8 mouse cellular contexts compared by ENCODE assay signal in the genomic region with DNA sequence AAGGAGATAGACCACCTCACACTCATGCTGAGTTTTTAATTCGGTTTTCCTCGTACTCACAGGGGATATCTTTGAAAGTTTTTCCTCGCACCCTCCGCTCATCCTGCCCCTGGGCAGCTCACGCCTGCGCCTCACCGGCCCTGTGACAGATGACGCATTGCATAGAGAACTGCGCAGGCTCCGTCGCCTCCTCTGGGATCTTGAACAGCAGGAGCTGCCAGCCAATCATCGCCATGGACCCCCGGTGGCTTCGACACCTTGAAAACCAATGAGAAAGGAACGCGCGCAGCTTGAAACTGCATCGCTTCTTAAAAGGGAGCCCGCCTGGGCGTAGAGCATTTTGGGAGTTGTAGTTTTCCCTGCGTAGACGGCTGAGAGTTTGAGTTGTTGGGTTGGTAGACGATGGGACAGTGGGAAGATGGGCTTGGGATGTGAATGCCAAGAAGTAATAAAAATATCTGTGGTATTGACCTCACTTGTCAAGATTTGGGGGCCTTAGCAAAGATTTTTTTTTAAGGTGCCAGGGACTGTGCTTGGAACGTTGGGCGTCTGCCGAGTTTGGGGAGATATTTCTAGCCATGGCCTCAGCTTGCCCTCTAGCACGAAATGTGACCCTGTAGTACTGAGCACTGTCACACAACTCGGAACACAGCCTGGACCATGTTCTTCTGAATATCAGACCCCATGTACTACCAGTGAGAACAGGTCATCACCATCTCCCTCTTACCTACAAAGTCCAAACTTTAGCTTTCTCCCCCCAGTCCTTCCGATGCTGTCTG. TPM values are rescaled to one million over a fixed set of nuclear protein-coding genes. Genes with fewer than 3 reads are reported as not detected.
A peak's percentile ranks its signal among the peaks of the same experiment; 100 is the strongest.
DNase-seq lines count a peak whose midpoint lies in the region; ATAC-seq lines count a peak whose summit lies in the region.

No protein-coding gene starts in this region.

- ATAC-seq in embryonic facial prominence, embryonic 11.5 days (replicated peaks; ENCODE audit: insufficient number of reproducible peaks, low FRiP score, low TSS enrichment, low read depth): peak; percentile 84
- peak; percentile 87 for ATAC-seq in midbrain, embryonic 11.5 days (ENCODE audit: low FRiP score)
- peak; percentile 88 for ATAC-seq in stomach, embryonic 14.5 days (ENCODE audit: insufficient number of reproducible peaks, insufficient read depth, low FRiP score, low read depth)

- H3K9me3 ChIP-seq in embryonic facial prominence, embryonic 11.5 days (replicated peaks; ENCODE audit: control insufficient read depth, low read length): no peaks in the 10 kb centered on the region
- no peaks in the 10 kb centered on the region for H3K9me3 ChIP-seq in midbrain, embryonic 11.5 days (ENCODE audit: control insufficient read depth, low read length)
- H3K9me3 ChIP-seq in stomach, embryonic 14.5 days (ENCODE audit: control insufficient read depth, low read depth, low read length): no peaks in the 10 kb centered on the region; the same call in 1 of the 2 replicates

- 0 out of 2 replicates have a peak overlapping the region, but pooled peaks have one; percentile 1 for H3K4me3 ChIP-seq in embryonic facial prominence, embryonic 11.5 days (ENCODE audit: low read depth, low read length)
- peak overlapping the region; percentile 19 for H3K4me3 ChIP-seq in midbrain, embryonic 11.5 days (ENCODE audit: low read depth, low read length)
- H3K4me3 ChIP-seq in stomach, embryonic 14.5 days (ENCODE audit: low read depth, low read length): peak overlapping the region; percentile 19

- intact Hi-C loops in left cerebral cortex, postnatal 25 days (cut with DNase I): no loop called here

- H3K27me3 ChIP-seq in embryonic facial prominence, embryonic 11.5 days (ENCODE audit: control insufficient read depth, insufficient read depth, low read length): no peaks in the 10 kb centered on the region
- no peaks in the 10 kb centered on the region for H3K27me3 ChIP-seq in midbrain, embryonic 11.5 days (ENCODE audit: control insufficient read depth, insufficient read depth, low read length)
- H3K27me3 ChIP-seq in stomach, embryonic 14.5 days (ENCODE audit: control insufficient read depth, insufficient read depth, low read length): no peaks in the 10 kb centered on the region

- peak overlapping the region; percentile 2; the same call in 1 of the 2 replicates for H3K4me2 ChIP-seq in embryonic facial prominence, embryonic 11.5 days (ENCODE audit: low read depth, low read length)
- H3K4me2 ChIP-seq in midbrain, embryonic 11.5 days: peak overlapping the region; percentile 40
- peak overlapping the region; percentile 39 for H3K4me2 ChIP-seq in stomach, embryonic 14.5 days (replicated peaks; ENCODE audit: low read depth, low read length)

- no peak overlapping the region for H3K9ac ChIP-seq in embryonic facial prominence, embryonic 11.5 days (replicated peaks; ENCODE audit: low read length)
- peak overlapping the region; percentile 11; the same call in 1 of the 2 replicates for H3K9ac ChIP-seq in midbrain, embryonic 11.5 days (ENCODE audit: low read length)
- no peak overlapping the region for H3K9ac ChIP-seq in stomach, embryonic 14.5 days (replicated peaks; ENCODE audit: low read depth, low read length)

- WGBS in embryonic facial prominence, embryonic 11.5 days: 17% methylated on average over 29 of the region's 29 CpGs
- 18% methylated on average over 29 of the region's 29 CpGs for WGBS in midbrain, embryonic 11.5 days
- WGBS in stomach, embryonic 14.5 days: 20% methylated on average over 29 of the region's 29 CpGs

- no peaks in the 10 kb centered on the region for H3K36me3 ChIP-seq in embryonic facial prominence, embryonic 11.5 days (replicated peaks; ENCODE audit: control insufficient read depth, insufficient read depth, low read depth, low read length)
- H3K36me3 ChIP-seq in midbrain, embryonic 11.5 days (ENCODE audit: control insufficient read depth, insufficient read depth, low read length): no peaks in the 10 kb centered on the region
- peaks cover 3% of the 10 kb centered on the region; the same call in 1 of the 2 replicates for H3K36me3 ChIP-seq in stomach, embryonic 14.5 days (ENCODE audit: control insufficient read depth, insufficient read depth, low read length)

- H3K4me1 ChIP-seq in embryonic facial prominence, embryonic 11.5 days (ENCODE audit: control insufficient read depth, insufficient read depth, low read length): no peaks in the 10 kb centered on the region
- H3K4me1 ChIP-seq in midbrain, embryonic 11.5 days (ENCODE audit: control insufficient read depth, insufficient read depth, low read length): peaks cover 17% of the 10 kb centered on the region
- peaks cover 37% of the 10 kb centered on the region for H3K4me1 ChIP-seq in stomach, embryonic 14.5 days (ENCODE audit: control insufficient read depth, insufficient read depth, low read length)

- DNase-seq in adrenal gland, postnatal 25 days: peak; percentile 92
- DNase-seq in embryonic facial prominence, embryonic 11.5 days (ENCODE audit: low spot score): peak; percentile 99
- DNase-seq in heart, adult 18-20 months: peak; percentile 92 to 93
- peak; percentile 84 for DNase-seq in kidney, adult 18-20 months
- peak; percentile 94 to 99 for DNase-seq in left cerebral cortex, postnatal 25 days (ENCODE audit: low spot score in 2 of 2)
- peak; percentile 97 for DNase-seq in midbrain, embryonic 11.5 days (ENCODE audit: low spot score, missing footprints)
- DNase-seq in thymus, postnatal 10 days (ENCODE audit: low spot score in 2 of 2): no peak

- H3K27ac ChIP-seq in embryonic facial prominence, embryonic 11.5 days (replicated peaks; ENCODE audit: low read depth, low read length): no peak overlapping the region
- H3K27ac ChIP-seq in midbrain, embryonic 11.5 days (ENCODE audit: low read depth, low read length): no peak overlapping the region; the same call in 1 of the 2 replicates
- no peak overlapping the region for H3K27ac ChIP-seq in stomach, embryonic 14.5 days (ENCODE audit: low read length)

RNA-seq across cellular contexts. Expression of gene Mamstr, which starts 1.0 kb away (rescaled TPM):
- 3.5 and 4.3 TPM in 2 replicates for total RNA-seq in adrenal gland, postnatal 25 days (2021)
- 1.4 and 1.8 TPM in 2 replicates for polyA plus RNA-seq in embryonic facial prominence, embryonic 11.5 days (2014; fragmentation: Nextera tagmentation; extraction: Ambion mirVana)
- 1 to 10 TPM; 2.4 to 2.6 TPM for total RNA-seq in heart, adult 18-20 months (2021)
- total RNA-seq in left cerebral cortex, postnatal 25 days (2021): 1 to 10 TPM; 2.4 to 3.6 TPM
- polyA plus RNA-seq in midbrain, embryonic 11.5 days (2014; fragmentation: Nextera tagmentation; extraction: Ambion mirVana): 1.8 and 2.1 TPM in 2 replicates
- polyA plus RNA-seq in stomach, embryonic 14.5 days (2014; fragmentation: Nextera tagmentation; extraction: Ambion mirVana): 7.2 TPM in 2 replicates

RNA-seq across cellular contexts. Expression of gene Rasip1, which starts 11.5 kb away (rescaled TPM):
- 21.3 and 23.3 TPM in 2 replicates for total RNA-seq in adrenal gland, postnatal 25 days (2021)
- polyA plus RNA-seq in embryonic facial prominence, embryonic 11.5 days (2014; fragmentation: Nextera tagmentation; extraction: Ambion mirVana): 5.4 and 5.7 TPM in 2 replicates
- total RNA-seq in heart, adult 18-20 months (2021): 10 to 100 TPM; 21.6 to 26.8 TPM
- total RNA-seq in left cerebral cortex, postnatal 25 days (2021): 1 to 10 TPM; 8.1 to 8.2 TPM
- 4.0 and 4.7 TPM in 2 replicates for polyA plus RNA-seq in midbrain, embryonic 11.5 days (2014; fragmentation: Nextera tagmentation; extraction: Ambion mirVana)
- 6.2 and 7.8 TPM in 2 replicates for polyA plus RNA-seq in stomach, embryonic 14.5 days (2014; fragmentation: Nextera tagmentation; extraction: Ambion mirVana)

RNA-seq across cellular contexts. Expression of gene Izumo1, which starts 17.2 kb away (rescaled TPM):
- 0.36 TPM in 1 of 2 replicates, not detected in the other for total RNA-seq in adrenal gland, postnatal 25 days (2021)
- polyA plus RNA-seq in embryonic facial prominence, embryonic 11.5 days (2014; fragmentation: Nextera tagmentation; extraction: Ambion mirVana): 0.08 and 0.11 TPM in 2 replicates
- under 1 TPM; 0.17 to 0.26 TPM for total RNA-seq in heart, adult 18-20 months (2021)
- not detected for total RNA-seq in left cerebral cortex, postnatal 25 days (2021)
- polyA plus RNA-seq in midbrain, embryonic 11.5 days (2014; fragmentation: Nextera tagmentation; extraction: Ambion mirVana): 0.10 and 0.29 TPM in 2 replicates
- 0.23 and 0.62 TPM in 2 replicates for polyA plus RNA-seq in stomach, embryonic 14.5 days (2014; fragmentation: Nextera tagmentation; extraction: Ambion mirVana)

RNA-seq across cellular contexts. Expression of gene Fut1, which starts 21.7 kb away (rescaled TPM):
- total RNA-seq in adrenal gland, postnatal 25 days (2021): not detected in 2 replicates
- 0.38 TPM in 1 of 2 replicates, not detected in the other for polyA plus RNA-seq in embryonic facial prominence, embryonic 11.5 days (2014; fragmentation: Nextera tagmentation; extraction: Ambion mirVana)
- not detected for total RNA-seq in heart, adult 18-20 months (2021)
- total RNA-seq in left cerebral cortex, postnatal 25 days (2021): under 1 TPM in 1 of 2 experiments, not detected in 1; 0.21 TPM
- polyA plus RNA-seq in midbrain, embryonic 11.5 days (2014; fragmentation: Nextera tagmentation; extraction: Ambion mirVana): not detected in 2 replicates
- 0.63 and 0.78 TPM in 2 replicates for polyA plus RNA-seq in stomach, embryonic 14.5 days (2014; fragmentation: Nextera tagmentation; extraction: Ambion mirVana)

RNA-seq across cellular contexts. Expression of gene Fgf21, which starts 23.5 kb away (rescaled TPM):
- total RNA-seq in adrenal gland, postnatal 25 days (2021): not detected in 2 replicates
- 0.22 TPM in 1 of 2 replicates, not detected in the other for polyA plus RNA-seq in embryonic facial prominence, embryonic 11.5 days (2014; fragmentation: Nextera tagmentation; extraction: Ambion mirVana)
- total RNA-seq in heart, adult 18-20 months (2021): not detected
- not detected for total RNA-seq in left cerebral cortex, postnatal 25 days (2021)
- not detected in 2 replicates for polyA plus RNA-seq in midbrain, embryonic 11.5 days (2014; fragmentation: Nextera tagmentation; extraction: Ambion mirVana)
- polyA plus RNA-seq in stomach, embryonic 14.5 days (2014; fragmentation: Nextera tagmentation; extraction: Ambion mirVana): 0.36 and 0.55 TPM in 2 replicates

Comparison
In these comparisons a context has a peak if more than half of its experiments do, and no peak if none do; other contexts are left out.
1. DNase-seq: peak in adrenal gland, postnatal 25 days (single experiment), embryonic facial prominence, embryonic 11.5 days (single experiment), heart, adult 18-20 months (2 of 2), kidney, adult 18-20 months (single experiment), left cerebral cortex, postnatal 25 days (2 of 2) and midbrain, embryonic 11.5 days (single experiment); none in thymus, postnatal 10 days (0 of 2).
2. Peak in every context shown above with its lines, with median percentiles within 50 percentile points of each other: ATAC-seq, H3K4me2 ChIP-seq and H3K4me3 ChIP-seq.